Comparison of ENCODE assay signal across 8 mouse cellular contexts in genomic region chr17:26368336-26368992, GRCm38 (mm10). TPM values are rescaled to one million over a fixed set of nuclear protein-coding genes. Genes with fewer than 3 reads are reported as not detected.
DNase-seq lines count a peak whose midpoint lies in the region; ATAC-seq lines count a peak whose summit lies in the region.

No protein-coding gene starts in this region.

- no peak overlapping the region for H3K4me2 ChIP-seq in limb, embryonic 13.5 days (replicated peaks)
- H3K4me2 ChIP-seq in lung, embryonic 15.5 days, result no peak overlapping the region

- H3K27me3 ChIP-seq in limb, embryonic 13.5 days, result no peaks in the 10 kb centered on the region; the same call in 1 of the 2 replicates
- no peaks in the 10 kb centered on the region for H3K27me3 ChIP-seq in limb, embryonic 10.5 days (ENCODE audit: low read depth, poor library complexity, severe bottlenecking)
- no peaks in the 10 kb centered on the region for H3K27me3 ChIP-seq in lung, embryonic 15.5 days

- H3K9me3 ChIP-seq in limb, embryonic 13.5 days, result no peaks in the 10 kb centered on the region
- no peaks in the 10 kb centered on the region for H3K9me3 ChIP-seq in limb, embryonic 10.5 days (replicated peaks)
- H3K9me3 ChIP-seq in lung, embryonic 15.5 days, result no peaks in the 10 kb centered on the region

- WGBS in limb, embryonic 13.5 days, result 45% methylated on average over 10 of the region's 10 CpGs
- WGBS in limb, embryonic 10.5 days, result 67% methylated on average over 10 of the region's 10 CpGs
- 53% methylated on average over 10 of the region's 10 CpGs for WGBS in lung, embryonic 15.5 days

- H3K36me3 ChIP-seq in limb, embryonic 13.5 days, result no peaks in the 10 kb centered on the region
- H3K36me3 ChIP-seq in limb, embryonic 10.5 days, result no peaks in the 10 kb centered on the region
- H3K36me3 ChIP-seq in lung, embryonic 15.5 days, result no peaks in the 10 kb centered on the region

- intact Hi-C loops in heart, postnatal 14 days (cut with DNase I), result loop anchor here (10.0 kb wide), 1 partner anchor 56 kb away; no protein-coding TSS in a partner anchor

- H3K27ac ChIP-seq in limb, embryonic 13.5 days, result no peak overlapping the region
- no peak overlapping the region for H3K27ac ChIP-seq in limb, embryonic 10.5 days
- peak overlapping the region; percentile 61 for H3K27ac ChIP-seq in lung, embryonic 15.5 days

- no peak overlapping the region for H3K9ac ChIP-seq in limb, embryonic 13.5 days
- H3K9ac ChIP-seq in lung, embryonic 15.5 days, result 0 out of 2 replicates have a peak overlapping the region, but pooled peaks have one; percentile 10

- no peak for DNase-seq in limb, embryonic 10.5 days (ENCODE audit: low spot score)
- DNase-seq in brain, adult 2 months (ENCODE audit: low read depth, low spot score), result peak; percentile 81
- peak; percentile 60 to 70 for DNase-seq in heart, postnatal 14 days
- DNase-seq in urinary bladder, postnatal 14 days (ENCODE audit: low spot score), result peak; percentile 89
- DNase-seq in retina, postnatal 1 day, result no peak

- no peak overlapping the region for H3K4me3 ChIP-seq in limb, embryonic 13.5 days
- H3K4me3 ChIP-seq in limb, embryonic 10.5 days, result no peak overlapping the region
- no peak overlapping the region for H3K4me3 ChIP-seq in lung, embryonic 15.5 days

- ATAC-seq in limb, embryonic 13.5 days (ENCODE audit: low FRiP score, low read depth), result peak; percentile 58; the same call in 1 of the 2 replicates
- ATAC-seq in lung, embryonic 15.5 days (ENCODE audit: borderline replicate concordance, extremely low read depth, low FRiP score, low TSS enrichment), result peak; percentile 77
- ATAC-seq in cerebellum, adult (ENCODE audit: insufficient number of reproducible peaks, low FRiP score, low TSS enrichment), result no peak

- peaks cover 9% of the 10 kb centered on the region for H3K4me1 ChIP-seq in limb, embryonic 13.5 days
- 0 out of 2 replicates have a peak, but pooled peaks cover 2% of the 10 kb centered on the region for H3K4me1 ChIP-seq in limb, embryonic 10.5 days
- H3K4me1 ChIP-seq in lung, embryonic 15.5 days, result peaks cover 75% of the 10 kb centered on the region

RNA-seq across cellular contexts. Expression of gene Neurl1b, which starts 46.2 kb away (rescaled TPM):
- polyA plus RNA-seq in limb, embryonic 13.5 days (2015; fragmentation: Nextera tagmentation; extraction: Ambion mirVana), result 0.51 and 0.65 TPM in 2 replicates
- 0.05 and 0.10 TPM in 2 replicates for polyA plus RNA-seq in limb, embryonic 10.5 days (2016; fragmentation: Nextera tagmentation; extraction: Ambion mirVana)
- total RNA-seq in heart, postnatal 14 days (2021), result 10 to 100 TPM in 1 of 2 experiments, 1 to 10 TPM in 1; 8.9 to 12.3 TPM
- polyA plus RNA-seq in lung, embryonic 15.5 days (2015; fragmentation: Nextera tagmentation; extraction: Ambion mirVana), result 1.8 and 2.0 TPM in 2 replicates

Comparison
In these comparisons a context has a peak if more than half of its experiments do, and no peak if none do; other contexts are left out.
1. DNase-seq: peak in brain, adult 2 months (single experiment), heart, postnatal 14 days (2 of 2) and urinary bladder, postnatal 14 days (single experiment); none in limb, embryonic 10.5 days (single experiment) and retina, postnatal 1 day (single experiment).